Mouse (Mus musculus) urinary bladder, postnatal 0 days (tissue): ENCODE measurements around the gene Bud13. TPM values are rescaled to one million over a fixed set of nuclear protein-coding genes. Genes with fewer than 3 reads are reported as not detected.

ENCODE experiments used
- polyA plus RNA-seq: library from polyadenylated mRNA; unstranded; fragments of >200 nt; fragmentation: Nextera tagmentation; extraction: Ambion mirVana; gene quantifications from 2 replicates; pipeline ENCODE4 v1.2.1, GENCODE M21; 2015

Bud13 gene
- 7.7 and 8.6 TPM in 2 replicates for polyA plus RNA-seq

DNA sequence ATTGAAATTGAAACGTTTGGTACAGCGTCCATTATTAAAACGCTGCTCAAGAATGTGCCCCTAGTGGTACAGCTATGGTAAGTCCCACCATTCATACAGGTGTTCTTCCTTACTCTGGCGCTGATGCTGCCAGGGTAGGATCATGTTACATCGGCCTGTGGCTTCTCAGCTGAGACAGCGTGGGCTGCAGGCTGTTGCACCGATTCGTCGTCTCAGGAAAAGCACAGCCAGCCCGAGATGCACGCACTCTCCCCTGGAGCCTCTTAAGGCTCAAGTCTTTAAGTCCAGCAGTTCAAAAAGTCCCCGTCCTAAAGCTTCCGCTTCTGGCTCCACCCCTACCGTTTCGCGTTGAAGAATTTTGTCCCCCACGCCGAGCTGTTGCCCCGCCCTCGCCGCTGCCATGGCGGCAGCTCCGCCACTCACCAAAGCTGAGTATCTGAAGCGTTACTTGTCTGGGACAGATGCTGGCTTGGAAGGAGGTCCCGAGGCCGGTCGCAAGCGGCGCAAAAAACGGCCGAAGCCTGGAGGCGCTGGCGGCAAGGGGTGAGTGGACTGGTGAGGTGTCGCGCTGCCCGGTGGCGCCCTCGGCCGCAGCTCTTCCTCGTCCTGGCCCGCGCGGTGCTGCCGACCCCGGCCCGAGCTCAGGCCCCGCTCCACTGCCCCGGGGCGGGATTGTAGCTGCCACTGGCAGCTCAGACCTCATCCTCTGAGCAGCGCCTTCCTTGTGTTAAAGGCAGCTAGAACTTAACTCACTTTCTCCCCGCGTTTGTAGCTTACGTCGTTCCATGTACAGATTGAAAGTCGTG is at the start of gene Bud13:
Gene Bud13, plus strand, starts transcription at position 378 of the 806 bp plus-strand sequence.

DNA sequence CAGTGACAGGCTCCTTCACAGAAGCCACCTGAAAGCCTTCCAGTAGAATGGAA is 47.4 kb upstream of the Bud13 start, which contains the start of gene Apoc3:
Gene Apoc3, minus strand, starts transcription at position 41 of the 53 bp plus-strand sequence.

DNA sequence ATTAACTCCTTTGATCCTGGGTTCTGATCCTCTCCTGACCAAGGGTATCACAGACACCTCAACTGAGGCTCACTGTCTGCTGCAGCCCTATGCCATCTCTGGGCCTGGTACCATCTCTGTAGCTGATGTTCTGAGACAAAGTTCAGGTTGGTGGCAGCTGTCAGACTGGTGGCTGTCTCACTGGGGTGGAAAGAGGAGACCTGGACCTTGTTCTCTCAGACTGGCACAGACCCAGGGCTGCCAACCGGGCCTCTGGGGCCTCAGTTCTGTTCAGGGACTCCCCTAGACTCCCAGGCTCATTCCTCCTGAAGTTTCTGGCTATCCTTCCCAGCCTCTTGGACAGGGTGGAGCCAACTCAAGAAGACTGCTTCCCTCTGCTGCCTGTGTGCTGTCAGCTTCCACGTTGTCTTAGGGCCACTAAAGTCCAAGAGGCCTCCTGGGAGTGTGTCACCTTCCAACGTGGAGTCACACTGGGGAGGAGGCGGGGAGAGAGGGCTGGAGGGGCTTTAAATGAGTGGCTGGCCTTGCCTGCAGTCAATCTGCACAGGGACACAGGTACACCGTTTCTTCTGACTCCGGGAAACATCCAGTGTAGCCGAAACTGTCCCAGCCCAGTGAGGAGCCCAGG is 42.2 kb upstream of the Bud13 start, which contains the start of gene Apoa4:
Gene Apoa4, plus strand, starts transcription at position 171 of the 628 bp plus-strand sequence.

DNA sequence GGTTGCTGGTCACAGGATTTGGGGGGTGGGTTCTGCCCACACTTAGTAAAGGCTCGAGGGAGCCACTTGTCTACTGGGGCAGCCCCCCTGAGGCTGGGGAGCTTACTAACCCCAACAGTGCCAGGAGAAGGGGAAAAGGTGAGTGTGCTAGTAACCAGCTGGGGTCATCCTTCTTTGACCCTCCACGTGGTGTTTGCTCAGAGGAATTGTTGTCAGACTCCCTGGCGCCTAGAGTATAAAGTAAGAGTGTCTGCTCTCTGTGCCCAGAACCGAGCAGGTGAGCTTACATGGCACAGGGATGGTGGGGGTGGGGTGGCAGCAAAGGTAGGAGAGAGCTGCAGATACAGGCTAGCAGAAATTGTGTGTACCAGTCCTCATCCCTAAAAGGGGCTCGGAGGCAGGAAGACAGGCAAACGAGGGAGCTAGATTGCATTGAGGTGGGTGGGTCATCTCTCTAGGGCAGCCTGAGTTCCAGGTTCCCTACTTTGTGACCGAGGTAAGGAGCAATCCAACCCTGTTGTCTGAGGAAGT is 14.4 kb upstream of the Bud13 start, which contains the start of gene Apoa5:
Gene Apoa5, plus strand, starts transcription at position 291 of the 531 bp plus-strand sequence.

DNA sequence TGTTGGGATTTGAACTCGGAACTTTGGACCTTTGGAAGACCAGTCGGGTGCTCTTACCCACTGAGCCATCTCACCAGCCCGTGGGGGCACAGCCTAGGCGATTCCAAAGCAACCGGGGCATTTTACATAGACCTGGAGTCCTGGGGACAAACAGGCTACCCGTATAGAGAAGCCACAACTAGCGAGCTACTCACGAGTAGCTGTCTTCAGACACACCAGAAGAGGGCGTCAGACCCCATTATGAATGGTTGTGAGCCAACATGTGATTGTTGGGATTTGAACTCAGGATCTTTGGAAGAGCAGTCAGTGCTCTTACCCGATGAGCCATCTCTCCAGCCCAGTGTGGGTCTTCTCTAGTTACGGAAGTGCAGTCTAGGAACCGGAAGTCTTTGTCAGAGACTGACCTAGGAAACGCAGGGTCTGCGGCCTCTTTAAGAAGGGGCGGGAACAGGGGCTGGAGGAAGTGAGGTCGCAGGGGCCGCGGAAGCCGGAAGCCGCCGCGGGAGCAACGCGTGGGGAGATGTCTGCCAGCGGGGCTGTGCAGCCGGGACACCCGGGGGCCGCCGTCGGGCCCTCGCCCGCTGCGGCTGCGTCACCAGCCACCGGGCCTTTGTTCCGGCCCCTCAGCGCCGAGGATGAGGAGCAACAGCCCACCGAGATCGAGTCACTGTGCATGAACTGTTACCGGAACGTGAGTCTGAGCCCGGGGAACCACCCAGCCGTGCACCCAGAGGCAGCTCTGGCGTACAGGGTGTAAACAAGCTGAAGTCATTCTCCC is 9.9 kb upstream of the Bud13 start, which contains the start of gene Zpr1:
Gene Zpr1, plus strand, starts transcription at position 388 of the 778 bp plus-strand sequence.

GRCm38 (mm10) chr9:46319886-46320285 is 37.1 kb downstream of the Bud13 start, which contains the start of gene 4931429L15Rik:
TSS of gene 4931429L15Rik (minus strand) at chr9:46319986.

Other genes starting within 250 kb of the Bud13 start
- gene Apoa1, start 54.4 kb upstream of the Bud13 start, polyA plus RNA-seq, result 5.6 and 23.8 TPM in 2 replicates
- gene Apoc3, start 47.4 kb upstream of the Bud13 start, polyA plus RNA-seq, result 0.36 TPM in 1 of 2 replicates, not detected in the other
- 0.08 and 0.24 TPM in 2 replicates for gene Apoa4, start 42.3 kb upstream of the Bud13 start, polyA plus RNA-seq
- gene Apoa5, start 14.4 kb upstream of the Bud13 start, polyA plus RNA-seq, result 0.79 TPM in 1 of 2 replicates, not detected in the other
- 31.5 and 34.4 TPM in 2 replicates for gene Zpr1, start 9.9 kb upstream of the Bud13 start, polyA plus RNA-seq
- gene 4931429L15Rik, start 37.0 kb downstream of the Bud13 start, polyA plus RNA-seq, result not detected in 2 replicates